Mouse (Mus musculus) hindbrain, embryonic 16.5 days (tissue): ENCODE results near the gene Trmt10b. TPM values are rescaled to one million over a fixed set of nuclear protein-coding genes. Genes with fewer than 3 reads are reported as not detected.

Experiments used
- ATAC-seq: fragments of 200-750 bp; cut with Nextera tagmentation; 2 replicates; pipeline ENCODE4 v1.8.0; 2017; ENCODE audit warnings: moderate TSS enrichment, moderate library complexity
- H3K27ac ChIP-seq: fragments of 300-500 bp; sonication (generic); 2 replicates; pipeline ENCODE4 v1.5.1; 2014; ENCODE audit warnings: low read depth, mild to moderate bottlenecking, control low read depth, low read length, moderate library complexity
- H3K27me3 ChIP-seq: fragments of 300-500 bp; sonication (generic); replicated peaks from 2 replicates; pipeline ENCODE4 v1.6.1; 2014; ENCODE audit warnings: low read length; ENCODE audit not compliant: control insufficient read depth, insufficient read depth
- H3K36me3 ChIP-seq: fragments of 300-500 bp; sonication (generic); 2 replicates; pipeline ENCODE4 v1.6.1; 2014; ENCODE audit warnings: mild to moderate bottlenecking, low read length, moderate library complexity, mixed read lengths; ENCODE audit not compliant: control insufficient read depth, insufficient read depth
- H3K4me1 ChIP-seq: fragments of 300-500 bp; sonication (generic); 2 replicates; pipeline ENCODE4 v1.6.1; 2014; ENCODE audit warnings: low read depth, low read length; ENCODE audit not compliant: control insufficient read depth, insufficient read depth
- H3K4me2 ChIP-seq: fragments of 300-500 bp; sonication (generic); 2 replicates; pipeline ENCODE4 v1.6.1; 2014; ENCODE audit warnings: mild to moderate bottlenecking, low read length, control low read depth, moderate library complexity
- H3K4me3 ChIP-seq: fragments of 300-500 bp; sonication (generic); 2 replicates; pipeline ENCODE4 v1.5.1; 2014; ENCODE audit warnings: mild to moderate bottlenecking, low read length, control low read depth, moderate library complexity
- H3K9ac ChIP-seq: fragments of 300-500 bp; sonication (generic); 2 replicates; pipeline ENCODE4 v1.6.1; 2014; ENCODE audit warnings: low read depth, mild to moderate bottlenecking, control low read depth, low read length, moderate library complexity
- H3K9me3 ChIP-seq: fragments of 300-500 bp; sonication (generic); 2 replicates; pipeline ENCODE4 v1.6.1; 2014; ENCODE audit warnings: mild to moderate bottlenecking, low read length, moderate library complexity; ENCODE audit not compliant: control insufficient read depth
- WGBS: fragments of 180-500 bp; shearing (Covaris S2); extraction: QIAGEN DNeasy Blood & Tissue Kit; methylation state at CpG from one replicate; pipeline ENCODE4 v1.1.7; 2014; 5-methylcytosine and 5-hydroxymethylcytosine counted together
- polyA plus RNA-seq: library from polyadenylated mRNA; unstranded; fragments of >200 nt; fragmentation: Nextera tagmentation; extraction: Ambion mirVana; gene quantifications from 2 replicates; pipeline ENCODE4 v1.2.1, GENCODE M21; 2015

The Trmt10b gene
- polyA plus RNA-seq, 1 experiment from 2014 or later = 24.4 TPM

DNA sequence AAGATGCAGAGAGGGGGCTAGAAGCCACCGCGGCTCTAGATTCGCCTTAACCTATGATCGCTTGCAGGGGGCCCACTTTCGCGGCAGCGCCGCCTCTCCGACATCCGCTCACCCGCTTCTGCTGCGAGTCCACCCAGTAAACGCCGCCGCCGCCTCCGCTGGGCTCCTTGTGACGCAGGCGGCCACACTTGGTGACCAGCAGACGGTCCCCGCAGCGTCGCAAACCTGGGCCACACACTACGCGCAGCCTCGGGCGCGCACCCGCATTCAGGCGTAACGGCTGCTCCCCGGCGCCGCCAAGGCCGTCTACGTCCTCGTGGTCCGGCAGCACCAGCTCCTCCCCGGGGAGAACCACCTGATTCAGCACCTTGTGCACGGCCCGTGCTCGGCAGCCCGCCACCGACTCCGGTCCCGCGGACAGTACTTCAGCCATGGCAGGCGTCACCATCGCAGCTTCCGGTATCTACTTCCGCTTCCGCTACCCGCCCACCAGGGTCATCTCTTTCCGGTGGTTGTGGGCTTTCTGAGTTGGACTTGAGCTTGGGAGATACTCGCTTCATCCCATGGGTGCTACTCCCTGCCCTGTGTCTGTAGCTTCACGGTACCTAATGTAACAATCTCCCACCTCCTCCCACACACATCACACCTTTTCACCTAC lies 23.4 kb downstream of the Trmt10b start:
- Histone ChIP-seq H3K9me3 (no peaks in the 10 kb centered on the region), H3K9ac (peak overlapping the region; percentile 90), H3K4me1 (peaks cover 9% of the 10 kb centered on the region), H3K36me3 (peaks cover 8% of the 10 kb centered on the region; the same call in 1 of the 2 replicates), H3K27me3 (peaks cover 12% of the 10 kb centered on the region), H3K27ac (peak overlapping the region; percentile 82), H3K4me2 (peak overlapping the region; percentile 65), H3K4me3 (peak overlapping the region; percentile 92)
- WGBS = under 1% methylated on average over 56 of the region's 56 CpGs
- ATAC-seq = peak; percentile 95

GRCm38 (mm10) chr4:45331139-45331538 lies 34.2 kb downstream of the Trmt10b start:
- no peaks in the 10 kb centered on the region for H3K9me3 ChIP-seq
- no peak overlapping the region for H3K27ac ChIP-seq
- ATAC-seq = no peak
- H3K36me3 ChIP-seq = no peaks in the 10 kb centered on the region
- H3K4me1 ChIP-seq = no peaks in the 10 kb centered on the region
- H3K9ac ChIP-seq = no peak overlapping the region
- no peaks in the 10 kb centered on the region for H3K27me3 ChIP-seq
- H3K4me2 ChIP-seq = no peak overlapping the region
- no peak overlapping the region for H3K4me3 ChIP-seq
- WGBS = 70% methylated on average over 7 of the region's 7 CpGs

GRCm38 (mm10) chr4:45332466-45332865 lies 35.5 kb downstream of the Trmt10b start:
- H3K36me3 ChIP-seq = no peaks in the 10 kb centered on the region
- no peak for ATAC-seq
- no peaks in the 10 kb centered on the region for H3K9me3 ChIP-seq
- no peaks in the 10 kb centered on the region for H3K27me3 ChIP-seq
- no peak overlapping the region for H3K4me2 ChIP-seq
- no peak overlapping the region for H3K9ac ChIP-seq
- no peak overlapping the region for H3K4me3 ChIP-seq
- 59% methylated on average over 3 of the region's 3 CpGs for WGBS
- H3K4me1 ChIP-seq = no peaks in the 10 kb centered on the region
- no peak overlapping the region for H3K27ac ChIP-seq

DNA sequence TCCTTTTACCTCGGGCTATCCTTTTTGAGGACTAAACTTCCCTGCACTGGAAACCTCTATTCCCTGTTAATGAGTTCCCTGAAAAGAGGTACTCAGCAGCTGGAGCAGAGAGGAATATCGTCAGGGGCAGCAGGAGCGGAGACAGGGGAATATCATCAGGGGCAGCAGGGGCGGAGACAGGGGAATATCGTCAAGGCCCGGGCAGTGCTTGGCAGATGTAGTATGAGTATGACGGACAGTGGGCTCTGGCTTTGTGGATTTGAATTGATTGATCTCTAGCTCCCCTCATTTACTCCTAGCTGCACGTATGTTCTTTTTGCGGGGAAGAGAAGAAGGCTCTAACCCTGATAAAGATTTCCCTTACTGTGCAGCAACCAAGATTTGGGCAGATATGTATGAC lies 44.3 kb downstream of the Trmt10b start:
- ATAC-seq = peak; percentile 13; the same call in 1 of the 2 replicates
- H3K4me2 ChIP-seq = peak overlapping the region; percentile 93
- H3K27me3 ChIP-seq = 0 out of 2 replicates have a peak, but pooled peaks cover 2% of the 10 kb centered on the region
- peak overlapping the region; percentile 98 for H3K4me3 ChIP-seq
- 48% methylated on average over 9 of the region's 9 CpGs for WGBS
- no peaks in the 10 kb centered on the region for H3K36me3 ChIP-seq
- H3K4me1 ChIP-seq = peaks cover 24% of the 10 kb centered on the region
- peak overlapping the region; percentile 95 for H3K27ac ChIP-seq
- peak overlapping the region; percentile 93 for H3K9ac ChIP-seq
- H3K9me3 ChIP-seq = no peaks in the 10 kb centered on the region

DNA sequence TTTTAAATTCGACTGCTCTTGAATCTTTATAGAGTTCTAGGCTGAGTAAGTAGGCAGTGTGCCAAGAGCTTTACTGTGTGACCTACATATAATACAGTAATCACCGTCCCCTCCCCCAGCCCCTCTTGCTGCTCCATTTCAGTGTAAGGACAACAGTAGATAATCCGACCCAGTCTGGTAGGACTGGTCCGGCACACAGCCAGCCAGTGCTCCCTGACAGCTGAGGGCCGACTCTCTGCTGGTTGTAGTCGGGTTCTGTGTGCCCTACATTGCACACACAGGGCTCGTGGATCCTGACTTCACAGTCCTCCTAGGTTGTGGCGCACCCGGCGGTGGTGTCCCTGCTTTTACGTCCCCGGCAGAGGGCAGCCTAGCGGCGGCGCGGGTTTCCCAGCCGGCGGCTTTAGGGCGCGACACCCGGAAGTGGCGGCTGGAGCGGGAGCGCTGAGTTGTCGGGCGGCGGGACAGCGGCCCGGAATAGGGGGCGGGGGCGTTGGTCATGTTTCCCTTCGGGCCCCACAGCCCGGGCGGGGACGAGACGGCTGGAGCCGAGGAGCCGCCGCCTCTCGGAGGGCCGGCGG lies 44.8 kb downstream of the Trmt10b start, which contains the start of gene Dcaf10:
Gene Dcaf10 (plus strand): TSS at position 433 of the 581 bp plus-strand sequence.
- Histone ChIP-seq H3K9ac (peak within 1 kb of the TSS; percentile 93), H3K9me3 (no peaks in the 10 kb centered on the region), H3K27me3 (0 out of 2 replicates have a peak, but pooled peaks cover 2% of the 10 kb centered on the region), H3K27ac (peak within 1 kb of the TSS; percentile 95), H3K36me3 (no peaks in the 10 kb centered on the region), H3K4me2 (peak within 1 kb of the TSS; percentile 93), H3K4me1 (peaks cover 24% of the 10 kb centered on the region), H3K4me3 (peak within 1 kb of the TSS; percentile 98)
- WGBS = under 1% methylated on average over 34 of the region's 42 CpGs
- peak; percentile 96 for ATAC-seq

GRCm38 (mm10) chr4:45342286-45343155 lies 45.6 kb downstream of the Trmt10b start, which contains the start of gene Exosc3:
Gene Exosc3 (minus strand): TSS chr4:45342732.
- Histone ChIP-seq H3K4me1 (peaks cover 24% of the 10 kb centered on the region), H3K9me3 (no peaks in the 10 kb centered on the region), H3K27me3 (0 out of 2 replicates have a peak, but pooled peaks cover 2% of the 10 kb centered on the region), H3K4me3 (peak within 1 kb of the TSS; percentile 98), H3K4me2 (peak within 1 kb of the TSS; percentile 93), H3K9ac (peak within 1 kb of the TSS; percentile 93), H3K27ac (peak within 1 kb of the TSS; percentile 95), H3K36me3 (no peaks in the 10 kb centered on the region)
- WGBS = under 1% methylated on average over 68 of the region's 76 CpGs
- peak; percentile 74 for ATAC-seq

DNA sequence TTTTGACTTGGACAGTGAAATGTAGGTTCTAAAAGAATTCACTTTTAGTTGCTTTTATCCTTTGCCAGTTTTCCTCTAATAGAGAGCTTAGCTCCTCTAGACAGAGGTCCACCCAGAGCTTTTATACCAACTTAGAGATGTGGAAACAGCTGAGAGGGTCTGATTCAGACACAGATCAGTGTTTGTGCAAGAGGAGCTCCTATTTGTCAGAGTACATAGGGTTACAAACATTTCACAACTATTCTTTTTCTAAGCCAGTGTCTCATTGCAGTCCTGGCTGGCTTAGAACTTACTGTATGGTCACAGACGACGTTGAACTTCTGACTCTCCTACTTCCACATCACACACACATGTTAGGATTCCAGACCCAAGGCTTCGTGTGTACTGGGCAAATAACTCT lies 59.7 kb downstream of the Trmt10b start:
- ATAC-seq = no peak
- no peak overlapping the region for H3K9ac ChIP-seq
- 96% methylated on average over 3 of the region's 3 CpGs for WGBS
- H3K27ac ChIP-seq = no peak overlapping the region
- no peaks in the 10 kb centered on the region for H3K4me1 ChIP-seq
- H3K36me3 ChIP-seq = peaks cover 7% of the 10 kb centered on the region; the same call in 1 of the 2 replicates
- H3K27me3 ChIP-seq = no peaks in the 10 kb centered on the region
- no peaks in the 10 kb centered on the region for H3K9me3 ChIP-seq
- H3K4me3 ChIP-seq = no peak overlapping the region
- no peak overlapping the region for H3K4me2 ChIP-seq
